Mouse (Mus musculus) 416B (cell line): Measurements from ENCODE around the gene Togaram1.
A peak's percentile ranks its signal among the peaks of the same experiment; 100 is the strongest.

Experiments used
- DNase-seq: peaks from one replicate; pipeline ENCODE4 v3.0.0; 2011; ENCODE audit warnings: low read depth

Gene Togaram1

GRCm38 (mm10) chr12:64965124-64966026, at the start of gene Togaram1, which contains the start of gene Klhl28:
Gene Togaram1, plus strand, starts transcription at chr12:64965804.
Gene Klhl28, minus strand, starts transcription at chr12:64965534.
- DNase-seq = peak; percentile 100

DNA sequence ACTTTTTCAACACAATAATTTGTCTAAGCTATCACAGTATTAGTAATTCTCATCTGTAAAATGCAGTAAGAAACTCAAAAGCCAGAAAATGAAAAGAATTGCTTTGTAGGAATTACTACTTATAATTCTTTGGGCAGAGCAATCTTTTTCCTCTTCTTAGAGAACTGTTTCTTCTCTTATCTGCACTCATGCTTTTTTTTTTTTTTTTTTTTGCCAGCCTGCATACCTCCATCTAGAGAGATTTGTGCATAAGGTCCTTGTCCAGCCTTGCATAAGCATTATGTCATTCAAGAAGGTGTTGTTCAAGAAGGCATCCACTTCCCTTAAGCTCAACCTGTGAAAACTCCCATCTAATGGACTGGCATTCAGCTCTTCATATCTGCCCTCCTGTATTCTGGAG, 48.9 kb upstream of the Togaram1 start:
- DNase-seq = no peak

GRCm38 (mm10) chr12:64917578-64918471, 47.8 kb upstream of the Togaram1 start, which contains the start of gene Gm527:
Gene Gm527, plus strand, starts transcription at chr12:64917906.
- DNase-seq = peak; percentile 97

DNA sequence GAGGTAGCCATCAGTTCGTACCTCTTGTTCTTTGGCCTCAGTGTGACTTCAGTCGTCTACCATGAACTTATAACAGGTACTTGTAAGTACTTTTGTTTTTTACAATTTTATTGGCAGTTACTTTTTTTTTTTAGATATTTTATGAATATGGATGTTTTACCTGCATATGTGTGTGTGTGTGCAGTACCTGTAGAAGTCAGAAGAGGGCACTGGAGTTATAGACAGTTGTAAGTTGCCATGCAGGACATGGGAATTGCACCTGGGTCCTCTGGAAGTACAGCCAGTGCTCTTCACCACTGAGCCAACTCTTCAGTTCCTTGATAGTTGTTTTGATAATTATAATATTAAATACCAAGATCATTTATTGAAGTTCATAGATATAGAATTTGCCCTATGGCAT, 28.1 kb upstream of the Togaram1 start:
- peak; percentile 76 for DNase-seq

- DNase-seq = no peak
Measured at GRCm38 (mm10) chr12:64964560-64964959, 1.0 kb upstream of the Togaram1 start.

GRCm38 (mm10) chr12:64966101-64966631, 562 bp downstream of the Togaram1 start:
- peak; percentile 44 for DNase-seq

DNA sequence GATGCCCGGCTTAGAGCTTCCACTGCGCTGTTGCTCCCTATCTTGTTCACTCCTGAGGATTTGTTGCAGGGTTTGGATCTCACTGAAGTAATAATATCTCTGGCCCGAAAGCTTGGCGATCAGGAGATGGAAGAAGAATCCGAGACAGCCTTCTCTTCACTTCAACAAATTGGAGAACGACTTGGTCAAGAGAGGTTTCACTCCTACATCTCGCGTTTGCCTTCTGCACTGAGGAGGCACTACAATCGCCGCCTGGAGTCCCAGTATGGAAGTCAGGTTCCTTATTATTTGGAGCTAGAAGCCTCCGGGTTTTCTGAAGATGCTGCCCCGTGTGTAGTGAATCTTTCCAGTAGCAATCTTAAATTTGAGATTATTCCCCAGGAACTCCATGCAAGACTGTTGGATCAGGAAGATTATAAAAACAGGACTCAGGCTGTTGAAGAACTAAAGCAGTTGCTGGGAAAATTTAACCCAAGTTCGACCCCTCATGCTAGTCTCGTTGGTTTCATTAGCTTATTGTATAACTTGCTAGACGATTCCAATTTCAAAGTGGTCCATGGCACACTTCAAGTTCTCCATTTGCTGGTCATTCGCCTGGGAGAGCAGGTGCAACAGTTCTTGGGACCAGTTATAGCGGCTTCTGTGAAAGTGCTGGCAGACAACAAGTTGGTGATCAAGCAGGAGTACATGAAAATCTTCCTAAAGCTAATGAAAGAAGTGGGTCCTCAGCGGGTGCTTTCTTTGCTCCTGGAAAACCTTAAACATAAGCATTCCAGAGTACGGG, 1.2 kb downstream of the Togaram1 start:
- DNase-seq = peak; percentile 55

DNA sequence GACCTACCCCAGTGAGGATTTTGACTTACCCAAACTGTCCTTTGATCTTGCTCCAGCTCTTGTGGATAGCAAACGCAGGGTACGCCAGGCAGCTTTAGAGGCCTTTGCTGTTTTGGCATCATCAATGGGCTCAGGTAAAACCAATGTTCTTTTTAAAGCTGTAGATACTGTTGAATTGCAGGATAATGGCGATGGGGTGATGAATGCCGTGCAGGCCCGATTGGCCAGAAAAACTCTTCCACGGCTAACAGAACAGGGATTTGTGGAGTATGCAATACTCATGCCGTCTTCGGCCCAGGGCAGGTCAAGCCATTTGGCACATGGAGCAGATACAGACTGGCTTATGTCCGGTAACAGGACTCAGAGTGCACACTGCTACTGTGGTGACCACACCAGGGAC, 1.9 kb downstream of the Togaram1 start:
- DNase-seq = peak; percentile 34

DNA sequence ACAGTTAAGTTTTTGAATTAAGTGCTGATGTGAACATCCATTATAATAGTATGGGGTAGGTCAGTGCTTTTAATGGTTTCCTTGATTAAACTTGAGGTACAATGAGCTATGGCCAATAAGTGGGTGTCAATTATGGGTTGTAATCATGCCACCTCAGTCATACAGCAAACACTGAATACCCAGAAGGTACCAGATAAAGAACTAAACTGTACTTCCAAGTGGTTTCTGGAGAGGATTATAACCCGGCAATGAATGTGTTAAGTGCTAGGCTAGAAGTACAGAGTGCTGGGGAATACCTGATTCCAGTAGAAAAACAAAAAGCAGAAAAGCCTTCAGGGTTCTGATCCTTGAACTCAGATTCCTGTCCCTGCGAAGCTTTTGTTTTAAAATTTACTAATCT, 2.5 kb downstream of the Togaram1 start:
- DNase-seq = no peak

DNA sequence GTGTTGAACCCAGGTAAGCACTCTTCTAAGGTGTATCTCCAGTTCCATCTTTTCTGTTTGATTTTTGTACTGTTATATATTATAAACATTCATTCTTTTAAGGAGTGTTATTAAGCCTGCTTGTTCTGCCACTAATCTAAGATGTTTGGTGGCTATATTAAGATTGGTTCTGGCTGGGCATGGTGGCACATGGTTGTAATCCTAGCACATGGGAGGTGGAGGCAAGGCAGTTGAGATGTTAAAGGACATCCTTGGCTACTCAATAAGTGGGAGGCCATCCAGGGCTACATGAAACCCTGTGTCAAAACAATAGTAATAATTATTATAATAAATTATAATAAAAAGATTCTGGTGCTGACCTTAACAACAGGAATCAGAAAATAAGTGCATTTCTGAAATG, 5.8 kb downstream of the Togaram1 start:
- no peak for DNase-seq

- no peak for DNase-seq
Measured at GRCm38 (mm10) chr12:64972063-64972462, 6.5 kb downstream of the Togaram1 start.

DNA sequence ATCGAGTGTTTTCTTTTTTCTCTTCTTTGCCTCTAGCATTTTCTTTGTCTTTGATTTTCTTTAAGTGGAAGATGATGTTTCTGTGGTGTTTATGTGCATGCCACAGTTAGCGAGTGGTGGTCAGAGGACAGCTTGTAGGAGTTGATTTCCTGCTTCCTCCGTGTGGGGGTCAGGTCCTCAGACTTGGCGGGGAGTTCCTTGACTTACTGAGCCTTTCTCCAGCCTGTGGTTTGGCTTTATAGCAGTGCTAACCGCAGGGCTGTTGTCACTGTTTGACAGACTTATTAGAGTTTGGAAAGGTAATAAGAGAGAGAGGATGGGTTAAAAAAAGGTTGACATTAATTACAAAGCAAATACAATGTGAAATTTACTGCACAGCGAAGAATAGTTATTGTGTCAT, 10.0 kb downstream of the Togaram1 start:
- DNase-seq = peak; percentile 92

DNA sequence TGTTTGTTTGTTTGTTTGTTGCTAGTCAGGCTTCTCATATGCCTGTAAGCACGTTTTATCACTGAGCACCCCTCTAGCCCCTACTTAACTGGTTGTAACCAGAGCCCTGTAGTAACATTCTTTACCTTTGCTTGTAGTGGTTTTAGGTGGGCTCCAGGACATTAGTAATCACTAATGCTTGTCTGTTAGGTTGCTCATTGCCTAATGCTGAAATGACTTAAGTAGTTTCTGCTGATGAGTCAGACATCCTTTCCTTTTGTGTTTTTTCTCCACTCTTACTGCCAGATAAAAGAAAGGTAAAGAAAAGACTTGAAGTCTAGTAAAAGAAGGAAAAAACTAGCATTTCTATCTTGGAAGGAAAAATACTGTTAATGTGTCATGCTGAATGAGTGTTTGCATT, 10.6 kb downstream of the Togaram1 start:
- peak; percentile 77 for DNase-seq

- DNase-seq = no peak
Measured at GRCm38 (mm10) chr12:64977518-64977917, 11.9 kb downstream of the Togaram1 start.

GRCm38 (mm10) chr12:65007725-65008124, 42.1 kb downstream of the Togaram1 start:
- DNase-seq = no peak

GRCm38 (mm10) chr12:65022842-65023241, 57.2 kb downstream of the Togaram1 start:
- peak; percentile 26 for DNase-seq

DNA sequence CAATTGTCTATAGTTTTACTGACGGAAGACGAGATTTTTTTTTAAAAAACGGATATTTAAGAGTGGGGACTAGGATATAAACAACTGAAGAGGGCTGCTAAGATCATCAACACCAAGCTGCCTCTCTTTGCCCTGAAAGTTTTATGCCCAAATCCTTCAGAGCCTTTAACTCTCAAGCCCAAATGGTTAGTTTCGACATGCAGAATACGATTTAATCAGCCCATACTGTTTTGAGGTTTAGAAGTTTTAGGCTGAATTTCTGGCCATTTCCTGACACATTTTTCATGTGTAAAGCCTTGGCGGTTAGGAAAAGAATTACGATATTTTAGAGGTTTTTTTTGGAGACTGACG, 70.2 kb downstream of the Togaram1 start:
- no peak for DNase-seq

DNA sequence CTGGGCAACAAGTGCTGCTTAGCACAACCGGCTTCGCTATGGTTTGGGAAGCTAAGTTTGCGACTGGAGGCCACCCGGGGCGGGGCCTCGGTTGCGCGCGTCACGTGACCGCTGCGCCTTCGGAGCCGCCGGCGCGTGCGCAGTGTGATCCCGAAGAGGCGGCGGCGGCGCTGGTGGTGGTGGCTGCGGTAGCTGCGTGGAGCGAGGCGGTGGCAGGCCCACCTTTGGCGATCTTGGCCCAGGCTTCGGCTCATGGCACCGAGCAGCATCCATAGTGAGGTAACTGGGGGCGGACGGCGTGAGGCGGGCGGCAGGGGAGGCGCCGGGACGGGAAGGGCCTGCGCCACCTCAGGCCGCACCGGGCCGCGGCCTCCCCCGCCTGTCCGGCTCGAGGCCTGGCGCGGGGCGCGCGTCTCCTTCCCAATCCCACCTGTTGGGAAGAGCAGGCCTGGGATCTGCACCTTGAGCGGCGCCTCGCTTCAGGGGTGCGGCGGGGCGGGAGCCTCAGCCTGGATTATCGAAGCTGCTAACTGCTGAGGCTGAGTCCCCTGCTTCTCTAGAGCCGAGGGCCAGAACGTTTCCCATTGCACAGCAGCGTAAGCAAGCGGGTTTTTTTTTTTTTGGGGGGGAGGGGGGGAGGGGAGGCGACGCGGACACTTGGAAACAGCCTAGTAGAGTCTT, 70.7 kb downstream of the Togaram1 start, which contains the start of gene Prpf39:
Gene Prpf39, plus strand, starts transcription at position 144 of the 681 bp plus-strand sequence.
- DNase-seq = peak; percentile 91

DNA sequence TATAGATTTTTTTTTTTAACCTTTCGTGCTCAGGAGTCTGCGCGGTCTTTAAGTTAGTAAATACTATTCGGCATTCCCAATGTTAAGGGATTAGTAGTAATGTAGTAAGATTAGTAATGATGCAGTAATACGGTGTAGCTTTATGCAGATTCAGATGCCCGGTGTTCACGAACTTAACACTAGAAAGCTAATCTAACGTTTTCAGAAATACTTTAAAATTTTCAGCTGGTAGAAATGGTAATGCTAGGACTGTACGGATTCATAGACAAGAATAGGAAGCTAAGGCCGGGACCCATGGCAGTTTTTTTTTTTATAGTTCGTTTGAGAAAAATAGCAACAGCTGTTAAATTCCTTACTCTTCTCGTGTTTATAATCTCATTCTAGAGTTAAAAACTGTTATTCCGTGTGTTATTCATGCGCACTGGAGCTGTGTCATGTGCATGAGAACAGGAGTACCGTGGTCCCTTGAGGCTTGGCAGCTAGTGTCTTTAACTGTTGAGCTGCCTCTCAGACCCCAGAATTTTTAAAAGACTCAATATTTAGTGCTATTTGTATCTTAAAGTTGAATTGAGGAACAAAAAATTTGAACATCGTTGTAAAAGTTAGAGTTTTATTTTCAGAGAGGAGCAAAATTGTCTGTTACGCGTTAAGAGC, 71.4 kb downstream of the Togaram1 start:
- peak; percentile 36 for DNase-seq

DNA sequence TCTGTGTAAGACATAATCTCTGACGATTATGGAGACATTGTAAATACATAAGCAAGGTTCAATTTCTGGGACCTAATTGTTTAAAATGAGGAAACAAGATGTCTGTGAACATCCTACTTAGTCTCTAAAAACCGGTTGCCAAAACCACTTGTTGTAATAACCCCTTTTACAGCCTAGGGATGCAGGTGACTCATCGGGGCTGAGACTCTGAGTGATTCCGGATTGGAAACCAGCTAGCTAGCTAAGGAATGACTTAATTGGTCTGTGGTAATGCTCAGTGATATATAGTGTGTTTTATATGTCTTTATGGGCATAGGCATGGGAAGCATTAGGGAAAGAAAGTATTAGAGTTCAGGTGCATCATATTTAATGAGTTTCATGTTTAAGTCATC, 71.9 kb downstream of the Togaram1 start:
- DNase-seq = peak; percentile 93
